24 mouse cellular contexts compared by ENCODE assay signal in genomic region chr14:105511826-105512225, GRCm38 (mm10).
"Had no signal": no experiment of that assay in that cellular context is flagged by ENCODE, and none has a peak within 500 bp of the region (broad histone marks: within the 10 kb centered on the region; RNA-seq: fewer than 3 reads in every experiment).

No protein-coding gene starts in this region.

- ATAC-seq: hindbrain, embryonic 16.5 days; intestine, embryonic 16.5 days; liver, embryonic 12.5 days had no signal

- H3K9ac ChIP-seq: heart, embryonic 13.5 days; heart, embryonic 15.5 days; hindbrain, embryonic 12.5 days; kidney, embryonic 15.5 days; limb, embryonic 13.5 days; limb, embryonic 15.5 days; liver, embryonic 12.5 days; liver, embryonic 14.5 days had no signal

- H3K4me2 ChIP-seq: heart, embryonic 11.5 days; heart, embryonic 13.5 days; heart, embryonic 15.5 days; hindbrain, embryonic 12.5 days; kidney, embryonic 15.5 days; limb, embryonic 13.5 days; limb, embryonic 15.5 days; liver, embryonic 12.5 days had no signal

- H3K27ac ChIP-seq: gastrocnemius, adult 2 months; heart, embryonic 13.5 days; heart, embryonic 15.5 days; hindbrain, embryonic 12.5 days; kidney, embryonic 15.5 days; kidney, postnatal 0 days; limb, embryonic 13.5 days; limb, embryonic 15.5 days; liver, embryonic 12.5 days; liver, embryonic 14.5 days had no signal

- H3K4me3 ChIP-seq: gastrocnemius, adult 2 months; heart, embryonic 13.5 days; heart, embryonic 15.5 days; hindbrain, embryonic 12.5 days; kidney, embryonic 15.5 days; limb, embryonic 13.5 days; limb, embryonic 15.5 days; liver, embryonic 12.5 days had no signal

- H3K27me3 ChIP-seq: heart, embryonic 13.5 days; heart, embryonic 15.5 days; hindbrain, embryonic 12.5 days; kidney, embryonic 15.5 days; limb, embryonic 13.5 days; limb, embryonic 15.5 days; liver, embryonic 12.5 days had no signal

- H3K36me3 ChIP-seq: heart, embryonic 13.5 days; heart, embryonic 15.5 days; hindbrain, embryonic 12.5 days; kidney, embryonic 15.5 days; limb, embryonic 13.5 days; limb, embryonic 15.5 days; liver, embryonic 12.5 days had no signal

- H3K9me3 ChIP-seq: heart, embryonic 13.5 days; heart, embryonic 15.5 days; hindbrain, embryonic 12.5 days; kidney, embryonic 15.5 days; limb, embryonic 13.5 days; limb, embryonic 15.5 days; liver, embryonic 12.5 days had no signal

- H3K4me1 ChIP-seq: heart, embryonic 13.5 days; hindbrain, embryonic 12.5 days; kidney, embryonic 15.5 days; limb, embryonic 13.5 days; limb, embryonic 15.5 days; liver, embryonic 12.5 days had no signal

- DNase-seq: gastrocnemius, adult 2 months; gastrocnemius, postnatal 10 days; gastrocnemius, postnatal 25 days; heart, adult 18-20 months; heart, postnatal 14 days; heart, postnatal 36 days; kidney, adult 11 months; kidney, adult 2 months; kidney, adult 9 months; kidney, postnatal 14 days; kidney, postnatal 36 days; left cerebral cortex, postnatal 4 days had no signal
